Mouse (Mus musculus) liver, embryonic 14.5 days (tissue): ENCODE measurements at regions not wholly inside any gene's neighbourhood (a gene's known extent, or its start where the extent isn't known, plus 50 kb on each side); places are given as distances from the start of the nearest gene placed in this dataset.

Experiments
- CTCF ChIP-seq: IDR thresholded peaks from 2 replicates; pipeline ENCODE4 v1.5.1; 2016; ENCODE audit warnings: antibody characterized with exemption, low read depth, control low read depth
- EP300 ChIP-seq: IDR thresholded peaks from 2 replicates; pipeline ENCODE4 v1.6.1; 2016; ENCODE audit warnings: antibody characterized with exemption, low read depth

DNA sequence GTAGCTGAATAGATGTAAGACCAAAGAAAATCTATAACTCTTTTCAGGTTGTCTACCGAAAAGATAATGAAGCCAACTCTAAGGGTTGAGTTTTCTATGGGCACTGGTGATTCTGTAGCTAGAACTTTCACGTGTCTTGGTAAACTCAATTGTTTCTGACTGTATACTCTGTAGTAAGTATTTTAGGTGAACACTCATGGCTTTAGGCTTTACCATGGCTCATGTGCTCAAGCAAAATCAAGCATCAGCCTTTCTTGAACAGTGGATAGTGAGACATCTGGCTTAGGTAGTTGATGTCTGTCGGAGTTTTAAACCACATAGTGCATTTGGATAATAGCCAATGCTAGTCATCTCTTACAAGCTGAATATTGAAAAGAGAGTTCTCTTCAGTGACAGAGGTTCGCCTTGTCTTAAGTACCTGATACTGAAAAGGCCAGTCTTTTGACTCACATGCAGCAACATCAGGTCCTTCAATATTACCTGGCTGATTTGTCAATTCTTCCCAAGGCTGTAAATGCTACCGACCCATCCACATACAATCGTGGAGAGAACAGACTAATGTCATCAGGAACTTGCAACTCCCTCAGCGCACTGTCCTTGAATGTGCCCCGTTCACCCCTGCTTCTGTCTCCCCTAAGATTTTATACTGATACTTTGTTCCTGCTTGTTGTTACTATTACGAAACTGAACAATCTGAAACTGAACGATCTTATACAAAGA, 57.1 kb upstream of the Gpc5 start:
- TF ChIP-seq CTCF (no peak), EP300 (no peak)
